Mouse (Mus musculus) limb, embryonic 15.5 days (tissue): ENCODE data around the gene Tex22. TPM values are rescaled to one million over a fixed set of nuclear protein-coding genes. Genes with fewer than 3 reads are reported as not detected.

Experiments used
- ATAC-seq: fragments of 200-750 bp; cut with Nextera tagmentation; 2 replicates; pipeline ENCODE4 v1.8.0; 2017; ENCODE audit warnings: low read depth, moderate TSS enrichment; ENCODE audit not compliant: insufficient number of reproducible peaks, low FRiP score, low TSS enrichment
- H3K27ac ChIP-seq: fragments of 300-500 bp; sonication (generic); 2 replicates; pipeline ENCODE4 v1.5.1; 2015; ENCODE audit warnings: moderate library complexity, mild to moderate bottlenecking, inconsistent platforms
- H3K27me3 ChIP-seq: fragments of 300-500 bp; sonication (generic); 2 replicates; pipeline ENCODE4 v1.6.1; 2015; ENCODE audit warnings: inconsistent platforms
- H3K36me3 ChIP-seq: fragments of 300-500 bp; sonication (generic); 2 replicates; pipeline ENCODE4 v1.6.1; 2015; ENCODE audit warnings: inconsistent platforms
- H3K4me1 ChIP-seq: fragments of 300-500 bp; sonication (generic); 2 replicates; pipeline ENCODE4 v1.6.1; 2015; ENCODE audit warnings: inconsistent platforms
- H3K4me2 ChIP-seq: fragments of 300-500 bp; sonication (generic); 2 replicates; pipeline ENCODE4 v1.6.1; 2015; ENCODE audit warnings: mild to moderate bottlenecking, inconsistent platforms
- H3K4me3 ChIP-seq: fragments of 300-500 bp; sonication (generic); 2 replicates; pipeline ENCODE4 v1.5.1; 2015; ENCODE audit warnings: mild to moderate bottlenecking, inconsistent platforms
- H3K9ac ChIP-seq: fragments of 300-500 bp; sonication (generic); 2 replicates; pipeline ENCODE4 v1.6.1; 2015; ENCODE audit warnings: inconsistent platforms
- H3K9me3 ChIP-seq: fragments of 300-500 bp; sonication (generic); 2 replicates; pipeline ENCODE4 v1.6.1; 2016; ENCODE audit warnings: inconsistent platforms
- WGBS: fragments of 180-500 bp; shearing (Covaris S2); methylation state at CpG from one replicate; pipeline ENCODE4 v1.1.7; 2015; 5-methylcytosine and 5-hydroxymethylcytosine counted together
- polyA plus RNA-seq: library from polyadenylated mRNA; unstranded; fragments of >200 nt; fragmentation: Nextera tagmentation; extraction: Ambion mirVana; gene quantifications from 2 replicates; pipeline ENCODE4 v1.2.1, GENCODE M21; 2015

The Tex22 gene
- 0.19 TPM in 1 of 2 replicates, not detected in the other for polyA plus RNA-seq

- H3K4me2 ChIP-seq: peak within 1 kb of the TSS; percentile 95
- H3K9me3 ChIP-seq: no peaks in the 10 kb centered on the region
- H3K27ac ChIP-seq: peak within 1 kb of the TSS; percentile 90
- peak; percentile 86 for ATAC-seq
- H3K4me3 ChIP-seq: peak within 1 kb of the TSS; percentile 53
- WGBS: 5% methylated on average over 32 of the region's 32 CpGs
- H3K36me3 ChIP-seq: peaks cover 26% of the 10 kb centered on the region
- no peaks in the 10 kb centered on the region for H3K27me3 ChIP-seq
- peak within 1 kb of the TSS; percentile 47 for H3K9ac ChIP-seq
- peaks cover 21% of the 10 kb centered on the region for H3K4me1 ChIP-seq
These were observed at the start of gene Tex22 for GRCm38 (mm10) chr12:113074329-113075062. TSS of gene Tex22 (plus strand) at chr12:113074502.

GRCm38 (mm10) chr12:113026557-113026956 lies 47.7 kb upstream of the Tex22 start:
- Histone ChIP-seq H3K4me1 (peaks cover 10% of the 10 kb centered on the region), H3K9me3 (no peaks in the 10 kb centered on the region), H3K27me3 (no peaks in the 10 kb centered on the region), H3K4me3 (no peak overlapping the region), H3K9ac (no peak overlapping the region), H3K4me2 (no peak overlapping the region), H3K27ac (0 out of 2 replicates have a peak overlapping the region, but pooled peaks have one; percentile 2), H3K36me3 (peaks cover 26% of the 10 kb centered on the region)
- no peak for ATAC-seq
- WGBS: 96% methylated on average over 1 of the region's 1 CpGs

GRCm38 (mm10) chr12:113027495-113027894 lies 46.8 kb upstream of the Tex22 start:
- H3K27ac ChIP-seq: peak overlapping the region; percentile 47
- H3K27me3 ChIP-seq: no peaks in the 10 kb centered on the region
- no peak overlapping the region for H3K4me3 ChIP-seq
- no peak for ATAC-seq
- H3K9ac ChIP-seq: no peak overlapping the region
- H3K9me3 ChIP-seq: no peaks in the 10 kb centered on the region
- peaks cover 26% of the 10 kb centered on the region for H3K36me3 ChIP-seq
- 87% methylated on average over 2 of the region's 2 CpGs for WGBS
- H3K4me1 ChIP-seq: peaks cover 13% of the 10 kb centered on the region
- H3K4me2 ChIP-seq: no peak overlapping the region

- Histone ChIP-seq H3K9ac (no peak overlapping the region), H3K9me3 (no peaks in the 10 kb centered on the region), H3K36me3 (peaks cover 26% of the 10 kb centered on the region), H3K27ac (peak overlapping the region; percentile 47), H3K4me3 (no peak overlapping the region), H3K4me1 (peaks cover 17% of the 10 kb centered on the region), H3K27me3 (no peaks in the 10 kb centered on the region), H3K4me2 (no peak overlapping the region)
- ATAC-seq: peak; percentile 67
- WGBS: 60% methylated on average over 5 of the region's 5 CpGs
These were observed 46.2 kb upstream of the Tex22 start for GRCm38 (mm10) chr12:113028067-113028466.

- WGBS: 61% methylated on average over 9 of the region's 9 CpGs
- H3K36me3 ChIP-seq: peaks cover 20% of the 10 kb centered on the region
- no peak overlapping the region for H3K4me3 ChIP-seq
- no peaks in the 10 kb centered on the region for H3K27me3 ChIP-seq
- H3K4me1 ChIP-seq: peaks cover 17% of the 10 kb centered on the region
- H3K4me2 ChIP-seq: no peak overlapping the region
- ATAC-seq: no peak
- H3K9me3 ChIP-seq: no peaks in the 10 kb centered on the region
- peak overlapping the region; percentile 54; the same call in 1 of the 2 replicates for H3K27ac ChIP-seq
- no peak overlapping the region for H3K9ac ChIP-seq
These were observed 45.4 kb upstream of the Tex22 start for GRCm38 (mm10) chr12:113028898-113029297.

GRCm38 (mm10) chr12:113030046-113030445 lies 44.3 kb upstream of the Tex22 start:
- Histone ChIP-seq H3K9me3 (no peaks in the 10 kb centered on the region), H3K4me1 (peaks cover 17% of the 10 kb centered on the region), H3K36me3 (peaks cover 20% of the 10 kb centered on the region), H3K4me3 (no peak overlapping the region), H3K9ac (no peak overlapping the region), H3K27ac (peak overlapping the region; percentile 18; the same call in 1 of the 2 replicates), H3K27me3 (no peaks in the 10 kb centered on the region), H3K4me2 (no peak overlapping the region)
- ATAC-seq: no peak; the same call in 1 of the 2 replicates
- 49% methylated on average over 4 of the region's 4 CpGs for WGBS

- H3K27ac ChIP-seq: 0 out of 2 replicates have a peak overlapping the region, but pooled peaks have one; percentile 18
- no peaks in the 10 kb centered on the region for H3K9me3 ChIP-seq
- H3K4me2 ChIP-seq: no peak overlapping the region
- no peak overlapping the region for H3K4me3 ChIP-seq
- H3K4me1 ChIP-seq: peaks cover 17% of the 10 kb centered on the region
- ATAC-seq: no peak
- peaks cover 11% of the 10 kb centered on the region; the same call in 1 of the 2 replicates for H3K36me3 ChIP-seq
- H3K27me3 ChIP-seq: no peaks in the 10 kb centered on the region
- WGBS: 81% methylated on average over 9 of the region's 9 CpGs
- no peak overlapping the region for H3K9ac ChIP-seq
These were observed 43.3 kb upstream of the Tex22 start for GRCm38 (mm10) chr12:113030993-113031392.

- ATAC-seq: no peak
- Histone ChIP-seq H3K36me3 (0 out of 2 replicates have a peak, but pooled peaks cover 9% of the 10 kb centered on the region), H3K27ac (no peak overlapping the region), H3K4me3 (no peak overlapping the region), H3K27me3 (no peaks in the 10 kb centered on the region), H3K9me3 (no peaks in the 10 kb centered on the region), H3K4me1 (peaks cover 17% of the 10 kb centered on the region), H3K9ac (no peak overlapping the region), H3K4me2 (no peak overlapping the region)
- 89% methylated on average over 6 of the region's 6 CpGs for WGBS
These were observed 42.9 kb upstream of the Tex22 start for GRCm38 (mm10) chr12:113031441-113031840.

- 71% methylated on average over 11 of the region's 11 CpGs for WGBS
- no peak overlapping the region for H3K4me2 ChIP-seq
These were observed 41.7 kb upstream of the Tex22 start for GRCm38 (mm10) chr12:113032296-113033250.

GRCm38 (mm10) chr12:113035093-113035492 lies 39.2 kb upstream of the Tex22 start:
- no peaks in the 10 kb centered on the region for H3K9me3 ChIP-seq
- no peak overlapping the region for H3K9ac ChIP-seq
- H3K27ac ChIP-seq: no peak overlapping the region
- H3K4me2 ChIP-seq: no peak overlapping the region
- ATAC-seq: no peak
- H3K4me3 ChIP-seq: no peak overlapping the region
- H3K27me3 ChIP-seq: no peaks in the 10 kb centered on the region
- H3K36me3 ChIP-seq: no peaks in the 10 kb centered on the region
- H3K4me1 ChIP-seq: peaks cover 12% of the 10 kb centered on the region
- 87% methylated on average over 2 of the region's 2 CpGs for WGBS

More at GRCm38 (mm10) chr12:113032296-113033250, 41.7 kb upstream of the Tex22 start:
- ATAC-seq: no peak
- H3K9me3 ChIP-seq: no peaks in the 10 kb centered on the region
- H3K4me1 ChIP-seq: peaks cover 17% of the 10 kb centered on the region
- no peak overlapping the region for H3K27ac ChIP-seq
- no peak overlapping the region for H3K4me3 ChIP-seq
- no peak overlapping the region for H3K9ac ChIP-seq
- H3K36me3 ChIP-seq: 0 out of 2 replicates have a peak, but pooled peaks cover 8% of the 10 kb centered on the region
- H3K27me3 ChIP-seq: no peaks in the 10 kb centered on the region

GRCm38 (mm10) chr12:113036996-113037395 lies 37.3 kb upstream of the Tex22 start:
- Histone ChIP-seq H3K9me3 (no peaks in the 10 kb centered on the region), H3K4me3 (no peak overlapping the region), H3K4me2 (no peak overlapping the region), H3K4me1 (peaks cover 12% of the 10 kb centered on the region), H3K27me3 (no peaks in the 10 kb centered on the region), H3K9ac (no peak overlapping the region), H3K27ac (no peak overlapping the region), H3K36me3 (no peaks in the 10 kb centered on the region)
- WGBS: 87% methylated on average over 4 of the region's 4 CpGs
- ATAC-seq: no peak
